Mouse (Mus musculus) neural tube, embryonic 15.5 days (tissue): ENCODE data around the gene Bcl2. TPM values are rescaled to one million over a fixed set of nuclear protein-coding genes. Genes with fewer than 3 reads are reported as not detected.
A peak's percentile ranks its signal among the peaks of the same experiment; 100 is the strongest.
"Not testable (repeated sequence)": the region's sequence is repeated elsewhere in the genome, so short reads cannot be mapped to it uniquely, and the experiment has no call there.

ENCODE experiments used
- ATAC-seq: fragments of 200-750 bp; cut with Nextera tagmentation; 2 replicates; pipeline ENCODE4 v1.8.0; 2017; ENCODE audit warnings: mild to moderate bottlenecking, moderate TSS enrichment, moderate library complexity; ENCODE audit not compliant: low FRiP score
- H3K27ac ChIP-seq: fragments of 300-500 bp; sonication (generic); replicated peaks from 2 replicates; pipeline ENCODE4 v1.5.1; 2015; ENCODE audit warnings: mild to moderate bottlenecking, inconsistent platforms
- H3K27me3 ChIP-seq: fragments of 300-500 bp; sonication (generic); replicated peaks from 2 replicates; pipeline ENCODE4 v1.6.1; 2015; ENCODE audit warnings: inconsistent platforms
- H3K36me3 ChIP-seq: fragments of 300-500 bp; sonication (generic); 2 replicates; pipeline ENCODE4 v1.6.1; 2015; ENCODE audit warnings: inconsistent platforms
- H3K4me1 ChIP-seq: fragments of 300-500 bp; sonication (generic); 2 replicates; pipeline ENCODE4 v1.6.1; 2015; ENCODE audit warnings: inconsistent platforms
- H3K4me2 ChIP-seq: fragments of 300-500 bp; sonication (generic); 2 replicates; pipeline ENCODE4 v1.6.1; 2015; ENCODE audit warnings: inconsistent platforms, mild to moderate bottlenecking, moderate library complexity
- H3K4me3 ChIP-seq: fragments of 300-500 bp; sonication (generic); replicated peaks from 2 replicates; pipeline ENCODE4 v1.5.1; 2015; ENCODE audit warnings: mild to moderate bottlenecking, inconsistent platforms
- H3K9ac ChIP-seq: fragments of 300-500 bp; sonication (generic); replicated peaks from 2 replicates; pipeline ENCODE4 v1.6.1; 2015; ENCODE audit warnings: mild to moderate bottlenecking, inconsistent platforms
- H3K9me3 ChIP-seq: fragments of 300-500 bp; sonication (generic); replicated peaks from 2 replicates; pipeline ENCODE4 v1.6.1; 2016; ENCODE audit warnings: inconsistent platforms
- WGBS: fragments of 180-500 bp; shearing (Covaris S2); methylation state at CpG from one replicate; pipeline ENCODE4 v1.1.7; 2015; ENCODE audit warnings: mixed read lengths; 5-methylcytosine and 5-hydroxymethylcytosine counted together
- polyA plus RNA-seq: library from polyadenylated mRNA; unstranded; fragments of >200 nt; fragmentation: Nextera tagmentation; extraction: Ambion mirVana; gene quantifications from 2 replicates; pipeline ENCODE4 v1.2.1, GENCODE M21; 2015

Bcl2 gene
- polyA plus RNA-seq, 1 experiment from 2014 or later = 16.7 TPM

GRCm38 (mm10) chr1:106540130-106540529 lies 173.9 kb downstream of the Bcl2 start:
- no peaks in the 10 kb centered on the region for H3K36me3 ChIP-seq
- H3K9ac ChIP-seq = no peak overlapping the region
- WGBS = 80% methylated on average over 3 of the region's 3 CpGs
- no peak overlapping the region for H3K27ac ChIP-seq
- no peaks in the 10 kb centered on the region for H3K9me3 ChIP-seq
- no peaks in the 10 kb centered on the region for H3K27me3 ChIP-seq
- ATAC-seq = no peak
- 0 out of 2 replicates have a peak, but pooled peaks cover 2% of the 10 kb centered on the region for H3K4me1 ChIP-seq
- H3K4me3 ChIP-seq = no peak overlapping the region
- H3K4me2 ChIP-seq = no peak overlapping the region

GRCm38 (mm10) chr1:106539029-106539428 lies 175.0 kb downstream of the Bcl2 start:
- H3K9ac ChIP-seq = no peak overlapping the region
- no peak overlapping the region for H3K27ac ChIP-seq
- 0 out of 2 replicates have a peak, but pooled peaks cover 2% of the 10 kb centered on the region for H3K4me1 ChIP-seq
- ATAC-seq = no peak
- 89% methylated on average over 1 of the region's 1 CpGs for WGBS
- no peaks in the 10 kb centered on the region for H3K36me3 ChIP-seq
- no peak overlapping the region for H3K4me2 ChIP-seq
- H3K27me3 ChIP-seq = no peaks in the 10 kb centered on the region
- no peak overlapping the region for H3K4me3 ChIP-seq
- H3K9me3 ChIP-seq = no peaks in the 10 kb centered on the region

GRCm38 (mm10) chr1:106534835-106535234 lies 179.2 kb downstream of the Bcl2 start:
- H3K9ac ChIP-seq, H3K4me1 ChIP-seq, H3K4me3 ChIP-seq, H3K27ac ChIP-seq, ATAC-seq, H3K9me3 ChIP-seq, H3K27me3 ChIP-seq, H3K36me3 ChIP-seq, H3K4me2 ChIP-seq: not testable (repeated sequence)
- 92% methylated on average over 3 of the region's 3 CpGs for WGBS

GRCm38 (mm10) chr1:106529570-106529969 lies 184.5 kb downstream of the Bcl2 start:
- H3K4me1 ChIP-seq = 0 out of 2 replicates have a peak, but pooled peaks cover 5% of the 10 kb centered on the region
- ATAC-seq = no peak
- H3K4me2 ChIP-seq = no peak overlapping the region
- H3K4me3 ChIP-seq = no peak overlapping the region
- H3K27me3 ChIP-seq = no peaks in the 10 kb centered on the region
- H3K27ac ChIP-seq = no peak overlapping the region
- no peak overlapping the region for H3K9ac ChIP-seq
- no peaks in the 10 kb centered on the region for H3K36me3 ChIP-seq
- H3K9me3 ChIP-seq = no peaks in the 10 kb centered on the region
- 86% methylated on average over 9 of the region's 9 CpGs for WGBS

DNA sequence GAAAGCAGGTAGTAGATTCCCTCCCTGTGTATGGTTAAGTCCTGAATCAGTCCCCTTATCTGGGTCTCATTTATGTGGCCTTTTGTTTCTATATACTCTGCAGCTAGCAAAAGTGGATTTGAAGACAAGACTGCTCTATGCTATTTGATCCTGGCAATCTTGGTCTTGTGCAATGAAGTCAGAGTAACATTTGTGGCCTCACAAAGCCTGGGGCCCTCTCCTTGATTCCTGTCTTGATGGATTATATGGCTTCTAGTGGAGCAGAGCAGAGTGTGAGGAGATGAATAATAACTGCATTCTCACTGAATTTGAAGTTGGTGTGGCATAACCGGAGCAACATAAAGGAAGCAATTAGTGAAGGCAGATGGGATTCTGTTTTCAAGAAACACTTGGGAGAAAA lies 186.5 kb downstream of the Bcl2 start:
- peak; percentile 48; the same call in 1 of the 2 replicates for ATAC-seq
- Histone ChIP-seq H3K4me3 (no peak overlapping the region), H3K4me2 (no peak overlapping the region), H3K4me1 (0 out of 2 replicates have a peak, but pooled peaks cover 5% of the 10 kb centered on the region), H3K27ac (peak overlapping the region; percentile 37; the same call in 1 of the 2 replicates), H3K9me3 (no peaks in the 10 kb centered on the region), H3K36me3 (no peaks in the 10 kb centered on the region), H3K9ac (no peak overlapping the region), H3K27me3 (no peaks in the 10 kb centered on the region)
- WGBS = 29% methylated on average over 1 of the region's 1 CpGs

GRCm38 (mm10) chr1:106526751-106527150 lies 187.3 kb downstream of the Bcl2 start:
- Histone ChIP-seq H3K27me3 (no peaks in the 10 kb centered on the region), H3K9me3 (no peaks in the 10 kb centered on the region), H3K27ac (no peak overlapping the region), H3K4me2 (no peak overlapping the region), H3K4me3 (no peak overlapping the region), H3K36me3 (no peaks in the 10 kb centered on the region), H3K9ac (no peak overlapping the region), H3K4me1 (0 out of 2 replicates have a peak, but pooled peaks cover 5% of the 10 kb centered on the region)
- no peak for ATAC-seq
- WGBS = 73% methylated on average over 7 of the region's 7 CpGs

DNA sequence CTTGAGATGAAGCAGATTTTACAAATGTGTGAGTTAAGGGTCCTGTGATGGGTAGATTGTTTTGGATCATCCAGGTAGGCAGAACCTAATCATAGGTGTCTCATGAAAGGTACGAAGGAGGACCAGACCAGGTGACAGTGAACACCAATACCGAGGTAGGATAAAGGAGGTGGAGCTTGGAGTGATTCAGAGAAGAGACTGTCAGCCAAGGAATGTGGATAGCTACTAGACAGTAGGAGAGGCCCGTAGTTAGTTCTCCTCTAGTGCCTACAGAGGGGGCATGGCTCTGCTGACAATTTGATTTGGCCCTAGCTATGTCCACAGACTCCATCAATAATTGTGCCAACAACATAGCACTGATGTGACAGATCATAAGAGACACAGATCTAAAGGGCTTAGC lies 188.0 kb downstream of the Bcl2 start:
- no peaks in the 10 kb centered on the region for H3K36me3 ChIP-seq
- H3K27ac ChIP-seq = no peak overlapping the region
- H3K4me2 ChIP-seq = no peak overlapping the region
- no peaks in the 10 kb centered on the region for H3K27me3 ChIP-seq
- H3K4me1 ChIP-seq = 0 out of 2 replicates have a peak, but pooled peaks cover 5% of the 10 kb centered on the region
- H3K9me3 ChIP-seq = no peaks in the 10 kb centered on the region
- H3K9ac ChIP-seq = no peak overlapping the region
- WGBS = 79% methylated on average over 3 of the region's 3 CpGs
- H3K4me3 ChIP-seq = no peak overlapping the region
- no peak for ATAC-seq

GRCm38 (mm10) chr1:106523741-106524140 lies 190.3 kb downstream of the Bcl2 start:
- Histone ChIP-seq H3K27ac (no peak overlapping the region), H3K36me3 (no peaks in the 10 kb centered on the region), H3K4me3 (no peak overlapping the region), H3K4me2 (no peak overlapping the region), H3K27me3 (no peaks in the 10 kb centered on the region), H3K9me3 (no peaks in the 10 kb centered on the region), H3K9ac (no peak overlapping the region), H3K4me1 (0 out of 2 replicates have a peak, but pooled peaks cover 5% of the 10 kb centered on the region)
- 88% methylated on average over 6 of the region's 6 CpGs for WGBS
- ATAC-seq = no peak

GRCm38 (mm10) chr1:106523009-106523408 lies 191.1 kb downstream of the Bcl2 start:
- no peaks in the 10 kb centered on the region for H3K36me3 ChIP-seq
- H3K9ac ChIP-seq = no peak overlapping the region

DNA sequence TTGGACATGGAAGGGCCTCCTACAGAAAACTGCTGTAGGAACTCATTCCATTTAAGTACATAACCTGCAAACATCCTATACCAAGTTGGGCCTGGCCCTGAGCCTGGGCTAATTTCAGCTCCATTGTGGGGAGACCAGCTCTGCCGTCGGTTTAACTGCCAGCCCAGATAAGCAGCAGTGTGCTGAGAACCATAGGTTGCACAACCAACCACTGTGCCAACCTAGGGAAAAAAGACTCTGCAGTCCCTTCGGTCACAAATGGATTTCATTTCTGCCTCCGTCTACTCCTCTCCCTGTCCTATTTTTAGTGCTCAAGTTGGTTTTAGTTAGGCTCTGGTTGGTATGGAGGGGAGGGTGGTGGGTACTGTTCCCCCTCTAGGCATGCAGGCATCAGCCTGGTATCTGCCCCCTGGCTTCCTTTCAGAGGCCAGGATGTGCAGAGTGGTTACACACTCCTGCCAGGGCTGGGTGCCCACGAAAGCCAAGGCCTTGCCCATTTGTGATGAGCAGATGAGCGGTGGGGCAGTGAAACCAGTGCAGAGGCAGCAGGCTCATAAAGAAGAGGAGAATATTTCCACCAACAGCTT lies 196.4 kb downstream of the Bcl2 start:
- Histone ChIP-seq H3K4me1 (no peaks in the 10 kb centered on the region), H3K9ac (no peak overlapping the region), H3K9me3 (no peaks in the 10 kb centered on the region), H3K27ac (no peak overlapping the region), H3K27me3 (no peaks in the 10 kb centered on the region), H3K36me3 (no peaks in the 10 kb centered on the region), H3K4me2 (no peak overlapping the region), H3K4me3 (no peak overlapping the region)
- ATAC-seq = no peak
- 82% methylated on average over 6 of the region's 6 CpGs for WGBS

More at GRCm38 (mm10) chr1:106523009-106523408, 191.1 kb downstream of the Bcl2 start:
- 0 out of 2 replicates have a peak, but pooled peaks cover 5% of the 10 kb centered on the region for H3K4me1 ChIP-seq
- H3K4me3 ChIP-seq = no peak overlapping the region
- H3K27me3 ChIP-seq = no peaks in the 10 kb centered on the region
- no peak overlapping the region for H3K4me2 ChIP-seq
- no peaks in the 10 kb centered on the region for H3K9me3 ChIP-seq
- no peak for ATAC-seq
- no peak overlapping the region for H3K27ac ChIP-seq
- WGBS = 87% methylated on average over 5 of the region's 5 CpGs

DNA sequence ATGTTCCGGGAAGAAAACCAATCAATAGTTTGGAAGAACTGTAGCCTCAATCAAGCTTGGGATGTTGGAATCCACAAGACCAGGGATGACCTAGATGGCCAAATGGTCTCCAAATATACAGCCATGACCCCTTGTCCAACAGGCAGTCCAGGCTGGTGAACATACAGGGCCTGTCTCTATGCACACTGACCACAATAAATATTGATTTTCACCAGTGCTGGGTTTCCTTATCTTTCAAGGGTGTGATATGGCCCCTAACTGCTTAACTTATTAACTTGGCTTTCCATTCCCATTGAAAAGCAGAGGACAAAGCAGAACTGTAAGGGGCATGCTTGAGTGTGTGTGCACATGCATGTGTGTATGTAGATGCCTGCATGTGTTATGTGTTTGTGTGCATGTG lies 197.0 kb downstream of the Bcl2 start:
- Histone ChIP-seq H3K27me3 (no peaks in the 10 kb centered on the region), H3K27ac (no peak overlapping the region)
- 100% methylated on average over 1 of the region's 1 CpGs for WGBS

DNA sequence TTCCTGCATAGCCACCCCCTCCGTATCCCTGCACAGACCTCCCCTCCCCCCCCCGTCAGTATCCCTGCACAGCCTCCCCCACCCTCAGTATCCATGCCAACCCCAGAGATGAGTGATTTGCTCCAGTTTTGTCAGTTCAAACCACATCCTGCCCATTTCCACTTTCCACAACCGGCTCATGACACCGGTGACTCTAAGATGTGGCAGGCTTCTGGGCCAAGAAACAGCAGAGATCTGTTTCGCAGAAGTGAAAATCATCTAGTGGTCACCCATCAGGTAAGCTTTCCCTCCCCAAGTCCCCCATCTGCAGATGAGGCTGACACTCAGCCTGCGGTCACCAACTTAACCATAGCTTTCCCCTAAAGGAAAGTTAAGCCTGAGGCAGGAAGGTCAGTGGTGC lies 198.5 kb downstream of the Bcl2 start:
- Histone ChIP-seq H3K4me2 (no peak overlapping the region), H3K4me3 (no peak overlapping the region), H3K36me3 (no peaks in the 10 kb centered on the region), H3K4me1 (no peaks in the 10 kb centered on the region), H3K9ac (no peak overlapping the region), H3K27ac (no peak overlapping the region), H3K9me3 (no peaks in the 10 kb centered on the region), H3K27me3 (no peaks in the 10 kb centered on the region)
- ATAC-seq = no peak
- WGBS = 94% methylated on average over 6 of the region's 6 CpGs

More for the DNA sequence above, 197.0 kb downstream of the Bcl2 start:
- Histone ChIP-seq H3K9me3 (no peaks in the 10 kb centered on the region), H3K4me2 (no peak overlapping the region), H3K36me3 (no peaks in the 10 kb centered on the region), H3K4me3 (no peak overlapping the region), H3K9ac (no peak overlapping the region), H3K4me1 (no peaks in the 10 kb centered on the region)
- ATAC-seq = no peak
